Mouse (Mus musculus): Measurements from ENCODE around the gene Nfyc. TPM values are rescaled to one million over a fixed set of nuclear protein-coding genes. Genes with fewer than 3 reads are reported as not detected.

Gene Nfyc
- polyA plus RNA-seq, 1 experiment = 44.3 TPM

DNA sequence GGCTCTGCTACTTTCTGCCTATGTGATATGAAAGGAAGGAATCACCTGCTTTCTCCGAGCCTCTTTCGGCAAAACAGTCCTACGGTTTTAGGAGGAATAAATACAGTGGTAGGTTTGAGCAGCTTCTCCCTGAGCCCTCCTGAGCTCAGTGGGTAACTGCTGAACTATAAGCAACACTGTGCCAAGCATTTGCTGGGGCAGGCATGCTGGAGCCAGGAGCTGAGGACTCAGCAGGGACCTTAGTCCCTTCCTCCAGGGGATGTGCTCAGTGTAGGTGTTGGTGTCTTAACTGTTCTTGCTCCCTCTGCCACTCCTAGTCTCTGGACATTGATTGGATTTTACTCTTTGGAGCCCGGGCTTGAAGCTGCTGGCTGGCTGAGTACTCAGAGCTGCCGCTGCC lies 25.0 kb upstream of the Nfyc start:
- Histone ChIP-seq H3ac (ENCODE audit: control insufficient read depth, insufficient read length) (no peak overlapping the region), H3K4me2 (ENCODE audit: low read depth) (no peak overlapping the region), H3K79me2 (ENCODE audit: control insufficient read depth, insufficient read depth) (no peaks in the 10 kb centered on the region), H3K4me3 (no peak overlapping the region), H3K27me3 (ENCODE audit: control insufficient read depth, insufficient read depth, insufficient read length) (peaks cover 18% of the 10 kb centered on the region), H3K36me3 (ENCODE audit: control insufficient read depth, insufficient read depth) (no peaks in the 10 kb centered on the region)
- TF ChIP-seq POLR2A (IDR thresholded peaks at IDR 0.05; ENCODE audit: insufficient read length, low read depth) = no peak
- TF ChIP-seq MYOG (IDR thresholded peaks at IDR 0.05; ENCODE audit: control insufficient read depth in 1 of 3, insufficient read depth in 1 of 3, insufficient read length in 2 of 3, low read depth in 2 of 3) = no peak
- no peak for TF ChIP-seq CEBPB (IDR thresholded peaks at IDR 0.05; ENCODE audit: insufficient read depth, poor library complexity, severe bottlenecking)
- TF ChIP-seq MAX (IDR thresholded peaks at IDR 0.05; ENCODE audit: low read depth) = no peak
- TF ChIP-seq TCF3 (IDR thresholded peaks at IDR 0.05; ENCODE audit: insufficient read length, low read depth) = no peak

DNA sequence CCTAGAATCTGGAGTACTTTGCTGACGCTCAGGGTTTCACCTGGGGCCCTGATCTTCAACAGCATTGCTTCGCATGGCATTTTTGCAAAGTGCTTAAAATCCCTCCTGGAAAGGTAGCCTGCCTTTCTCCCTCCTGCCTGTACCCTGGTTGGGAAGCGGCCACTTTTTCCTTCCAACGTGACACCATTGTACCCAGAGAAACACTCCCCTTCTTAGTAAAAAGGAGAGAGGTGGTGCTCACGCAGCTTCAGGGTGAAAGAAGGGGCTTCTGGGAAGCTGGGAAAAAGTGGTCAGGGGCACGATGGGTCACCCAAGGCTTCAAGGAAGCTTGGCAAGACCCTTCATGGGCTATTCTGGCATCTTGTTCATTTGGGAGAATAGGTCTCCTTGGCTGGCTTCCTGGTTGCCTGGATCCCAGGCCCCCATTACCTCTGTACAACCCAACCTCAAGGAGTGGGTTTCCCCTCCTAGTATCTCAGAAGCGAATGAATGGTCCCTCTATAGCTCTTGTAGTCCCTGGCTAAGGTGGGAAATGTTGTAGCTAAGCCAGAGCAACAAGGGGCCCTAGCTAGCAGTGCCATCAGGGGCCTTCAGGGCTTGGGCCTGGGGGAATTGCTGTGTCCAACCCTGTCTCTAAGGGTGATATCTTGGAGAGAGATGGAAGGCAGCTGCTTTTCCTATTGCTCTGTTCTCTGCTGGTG lies 24.1 kb upstream of the Nfyc start:
- Histone ChIP-seq H3K27me3 (ENCODE audit: control insufficient read depth, insufficient read depth, insufficient read length) (peaks cover 9% of the 10 kb centered on the region), H3K4me2 (ENCODE audit: low read depth) (no peak overlapping the region), H3K4me3 (no peak overlapping the region), H3ac (ENCODE audit: control insufficient read depth, insufficient read length) (no peak overlapping the region), H3K36me3 (ENCODE audit: control insufficient read depth, insufficient read depth) (no peaks in the 10 kb centered on the region), H3K79me2 (ENCODE audit: control insufficient read depth, insufficient read depth) (no peaks in the 10 kb centered on the region)
- no peak for TF ChIP-seq USF1 (IDR thresholded peaks at IDR 0.05; ENCODE audit: low read depth)
- TF ChIP-seq TCF3 (IDR thresholded peaks at IDR 0.05; ENCODE audit: insufficient read length, low read depth) = no peak
- TF ChIP-seq POLR2AphosphoS2 (IDR thresholded peaks at IDR 0.05; ENCODE audit: insufficient read length, low read depth) = no peak
- TF ChIP-seq SRF (IDR thresholded peaks at IDR 0.05; ENCODE audit: control insufficient read depth, insufficient read length, low read depth) = no peak
- TF ChIP-seq MAX (IDR thresholded peaks at IDR 0.05; ENCODE audit: low read depth) = no peak
- TF ChIP-seq E2F4 (IDR thresholded peaks at IDR 0.05; ENCODE audit: insufficient read depth) = no peak
- TF ChIP-seq MYOD1 (IDR thresholded peaks at IDR 0.05; ENCODE audit: control insufficient read depth in 1 of 3, insufficient read length in 2 of 3, low read depth in 2 of 3) = no peak

DNA sequence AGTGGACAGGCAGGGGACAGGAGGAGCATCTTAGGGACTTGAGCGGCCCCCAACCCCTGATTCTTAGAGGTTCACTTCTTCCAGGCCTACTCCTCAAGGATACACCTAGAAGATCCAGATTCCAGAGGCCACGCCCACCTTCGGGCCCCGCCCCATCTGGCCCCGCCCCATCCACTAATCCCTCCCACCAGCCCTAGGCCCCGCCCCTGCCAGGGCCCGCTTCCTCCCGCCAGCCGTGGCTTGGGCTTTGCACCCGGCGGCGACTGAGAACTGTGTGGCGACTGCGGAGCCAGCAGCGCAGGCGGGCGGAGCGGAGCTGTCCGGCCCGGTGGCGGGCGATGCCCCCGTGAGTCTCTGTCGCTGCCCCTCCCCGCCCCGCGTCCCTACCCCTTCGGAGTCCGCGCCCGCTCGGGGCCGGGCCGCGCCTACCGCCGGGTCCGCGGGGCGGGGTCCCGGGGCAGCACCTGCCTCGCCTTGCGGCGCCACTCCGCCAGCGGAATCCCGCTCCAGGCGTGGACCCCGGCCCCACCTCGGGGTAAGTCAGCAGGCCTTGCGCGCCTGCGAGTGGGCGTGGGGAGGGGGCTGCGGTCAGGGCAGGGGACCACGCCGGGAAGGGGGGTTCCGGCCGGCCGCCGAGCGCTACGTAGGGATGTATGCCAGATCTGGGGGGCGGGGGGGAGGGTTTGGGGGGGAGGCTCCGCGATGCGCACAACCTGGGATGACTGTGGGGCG lies 23.4 kb upstream of the Nfyc start, which contains the start of gene Rims3:
TSS of gene Rims3 (plus strand) at position 229 of the 732 bp plus-strand sequence.
- H3K27me3 ChIP-seq (ENCODE audit: control insufficient read depth, insufficient read depth, insufficient read length) = peaks cover 2% of the 10 kb centered on the region
- H3K79me2 ChIP-seq (ENCODE audit: control insufficient read depth, insufficient read depth) = no peaks in the 10 kb centered on the region
- H3K4me3 ChIP-seq = no peak within 1 kb of the TSS
- TF ChIP-seq MAX (IDR thresholded peaks at IDR 0.05; ENCODE audit: low read depth) (no peak), USF1 (IDR thresholded peaks at IDR 0.05; ENCODE audit: low read depth) (no peak), POLR2AphosphoS2 (IDR thresholded peaks at IDR 0.05; ENCODE audit: insufficient read length, low read depth) (no peak), SRF (IDR thresholded peaks at IDR 0.05; ENCODE audit: control insufficient read depth, insufficient read length, low read depth) (no peak), CEBPB (IDR thresholded peaks at IDR 0.05; ENCODE audit: insufficient read depth, poor library complexity, severe bottlenecking) (no peak), MYOG (IDR thresholded peaks at IDR 0.05; ENCODE audit: control insufficient read depth in 1 of 3, insufficient read depth in 1 of 3, insufficient read length in 2 of 3, low read depth in 2 of 3) (no peak), REST (IDR thresholded peaks at IDR 0.05; ENCODE audit: insufficient read depth, insufficient read length) (no peak), POLR2A (IDR thresholded peaks at IDR 0.05; ENCODE audit: insufficient read length, low read depth) (no peak), TCF3 (IDR thresholded peaks at IDR 0.05; ENCODE audit: insufficient read length, low read depth) (no peak), TCF12 (IDR thresholded peaks at IDR 0.05; ENCODE audit: insufficient read depth, poor library complexity, severe bottlenecking) (no peak), MYOD1 (IDR thresholded peaks at IDR 0.05; ENCODE audit: control insufficient read depth in 1 of 3, insufficient read length in 2 of 3, low read depth in 2 of 3) (no peak), E2F4 (IDR thresholded peaks at IDR 0.05; ENCODE audit: insufficient read depth) (no peak)
- no peaks in the 10 kb centered on the region for H3K36me3 ChIP-seq (ENCODE audit: control insufficient read depth, insufficient read depth)
- H3ac ChIP-seq (ENCODE audit: control insufficient read depth, insufficient read length) = no peak within 1 kb of the TSS
- H3K4me2 ChIP-seq (ENCODE audit: low read depth) = no peak within 1 kb of the TSS

DNA sequence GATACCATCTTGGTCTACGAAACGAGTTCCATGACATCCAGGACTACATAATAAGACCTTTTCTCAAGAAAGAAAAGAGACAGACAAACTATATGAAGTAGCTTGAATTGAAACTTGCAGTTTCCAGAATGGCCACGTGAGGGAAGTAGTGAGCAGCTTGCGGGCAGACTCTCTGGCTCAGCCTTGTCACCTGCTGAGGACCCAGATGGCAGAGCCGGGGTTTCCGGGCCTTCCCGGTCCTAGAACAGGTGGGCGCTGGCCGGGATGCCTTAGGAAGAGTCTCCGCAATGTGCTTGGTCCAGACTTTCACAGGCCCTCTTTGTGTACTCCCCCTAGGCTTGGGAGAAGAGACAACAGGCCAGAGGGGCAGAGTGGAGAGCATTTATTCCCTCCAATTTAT lies 19.6 kb upstream of the Nfyc start:
- H3K79me2 ChIP-seq (ENCODE audit: control insufficient read depth, insufficient read depth) = no peaks in the 10 kb centered on the region
- no peak overlapping the region for H3ac ChIP-seq (ENCODE audit: control insufficient read depth, insufficient read length)
- peaks cover 21% of the 10 kb centered on the region for H3K27me3 ChIP-seq (ENCODE audit: control insufficient read depth, insufficient read depth, insufficient read length)
- TF ChIP-seq POLR2AphosphoS2 (IDR thresholded peaks at IDR 0.05; ENCODE audit: insufficient read length, low read depth) (no peak), MYOD1 (IDR thresholded peaks at IDR 0.05; ENCODE audit: control insufficient read depth in 1 of 3, insufficient read length in 2 of 3, low read depth in 2 of 3) (no peak), REST (IDR thresholded peaks at IDR 0.05; ENCODE audit: insufficient read depth, insufficient read length) (no peak)
- H3K4me3 ChIP-seq = no peak overlapping the region
- H3K4me2 ChIP-seq (ENCODE audit: low read depth) = no peak overlapping the region
- H3K36me3 ChIP-seq (ENCODE audit: control insufficient read depth, insufficient read depth) = no peaks in the 10 kb centered on the region

DNA sequence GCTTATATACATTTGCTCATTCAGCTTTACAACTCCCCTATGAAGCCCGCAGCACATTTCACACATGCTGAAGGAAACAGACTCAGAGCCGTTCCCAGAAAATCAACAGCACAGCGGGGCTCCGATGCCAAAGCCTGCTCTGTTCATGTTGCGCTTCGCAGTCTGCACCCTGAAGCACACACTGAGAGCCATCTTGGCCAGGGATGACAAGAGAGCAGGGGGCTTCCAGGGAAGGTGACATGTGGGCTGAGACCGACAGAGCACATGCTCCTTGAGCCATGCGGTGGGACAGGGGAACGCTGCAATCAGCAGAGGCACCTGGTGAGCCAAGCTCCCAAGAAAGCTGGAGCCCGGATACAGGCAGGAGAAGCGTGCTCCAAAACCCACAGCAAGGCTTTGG lies 18.1 kb upstream of the Nfyc start:
- Histone ChIP-seq H3K4me3 (no peak overlapping the region), H3K79me2 (ENCODE audit: control insufficient read depth, insufficient read depth) (no peaks in the 10 kb centered on the region), H3K36me3 (ENCODE audit: control insufficient read depth, insufficient read depth) (no peaks in the 10 kb centered on the region), H3K27me3 (ENCODE audit: control insufficient read depth, insufficient read depth, insufficient read length) (peaks cover 34% of the 10 kb centered on the region), H3ac (ENCODE audit: control insufficient read depth, insufficient read length) (no peak overlapping the region), H3K4me2 (ENCODE audit: low read depth) (no peak overlapping the region)
- TF ChIP-seq TCF3 (IDR thresholded peaks at IDR 0.05; ENCODE audit: insufficient read length, low read depth) (no peak), USF1 (IDR thresholded peaks at IDR 0.05; ENCODE audit: low read depth) (no peak), REST (IDR thresholded peaks at IDR 0.05; ENCODE audit: insufficient read depth, insufficient read length) (no peak), POLR2AphosphoS2 (IDR thresholded peaks at IDR 0.05; ENCODE audit: insufficient read length, low read depth) (no peak), MYOG (IDR thresholded peaks at IDR 0.05; ENCODE audit: control insufficient read depth in 1 of 3, insufficient read depth in 1 of 3, insufficient read length in 2 of 3, low read depth in 2 of 3) (no peak), CEBPB (IDR thresholded peaks at IDR 0.05; ENCODE audit: insufficient read depth, poor library complexity, severe bottlenecking) (no peak), MYOD1 (IDR thresholded peaks at IDR 0.05; ENCODE audit: control insufficient read depth in 1 of 3, insufficient read length in 2 of 3, low read depth in 2 of 3) (no peak), TCF12 (IDR thresholded peaks at IDR 0.05; ENCODE audit: insufficient read depth, poor library complexity, severe bottlenecking) (no peak), MAX (IDR thresholded peaks at IDR 0.05; ENCODE audit: low read depth) (no peak), POLR2A (IDR thresholded peaks at IDR 0.05; ENCODE audit: insufficient read length, low read depth) (no peak), SRF (IDR thresholded peaks at IDR 0.05; ENCODE audit: control insufficient read depth, insufficient read length, low read depth) (no peak), E2F4 (IDR thresholded peaks at IDR 0.05; ENCODE audit: insufficient read depth) (no peak)

Data from myocyte (in vitro differentiated cells).